Mouse (Mus musculus) hindbrain, embryonic 10.5 days (tissue): ENCODE data around the gene Nrxn3. TPM values are rescaled to one million over a fixed set of nuclear protein-coding genes. Genes with fewer than 3 reads are reported as not detected.

Experiments used
- DNase-seq: peaks from one replicate; pipeline ENCODE4 v3.0.0-alpha.2; 2017; ENCODE audit warnings: low spot score
- H3K27ac ChIP-seq: fragments of 300-500 bp; sonication (generic); 2 replicates; pipeline ENCODE4 v1.5.1; 2016; ENCODE audit warnings: mild to moderate bottlenecking, moderate library complexity
- H3K27me3 ChIP-seq: fragments of 300-500 bp; sonication (generic); 2 replicates; pipeline ENCODE4 v1.6.1; 2016; ENCODE audit warnings: mild to moderate bottlenecking; ENCODE audit not compliant: poor library complexity, insufficient read depth, severe bottlenecking
- H3K36me3 ChIP-seq: fragments of 300-500 bp; sonication (generic); 2 replicates; pipeline ENCODE4 v1.6.1; 2016; ENCODE audit warnings: mild to moderate bottlenecking, moderate library complexity
- H3K4me1 ChIP-seq: fragments of 300-500 bp; sonication (generic); replicated peaks from 2 replicates; pipeline ENCODE4 v1.6.1; 2016; ENCODE audit warnings: mild to moderate bottlenecking
- H3K4me3 ChIP-seq: fragments of 300-500 bp; sonication (generic); 2 replicates; pipeline ENCODE4 v1.5.1; 2016; ENCODE audit warnings: mild to moderate bottlenecking, moderate library complexity
- H3K9me3 ChIP-seq: fragments of 300-500 bp; sonication (generic); 2 replicates; pipeline ENCODE4 v1.6.1; 2016; ENCODE audit warnings: mild to moderate bottlenecking, moderate library complexity
- WGBS: fragments of 180-500 bp; shearing (Covaris S2); methylation state at CpG from one replicate; pipeline ENCODE4 v1.1.7; 2016; 5-methylcytosine and 5-hydroxymethylcytosine counted together
- polyA plus RNA-seq: library from polyadenylated mRNA; unstranded; fragments of >200 nt; fragmentation: Nextera tagmentation; extraction: Ambion mirVana; gene quantifications from 2 replicates; pipeline ENCODE4 v1.2.1, GENCODE M21; 2016

Nrxn3 gene
- polyA plus RNA-seq, 1 experiment from 2014 or later: 23.5 TPM

DNA sequence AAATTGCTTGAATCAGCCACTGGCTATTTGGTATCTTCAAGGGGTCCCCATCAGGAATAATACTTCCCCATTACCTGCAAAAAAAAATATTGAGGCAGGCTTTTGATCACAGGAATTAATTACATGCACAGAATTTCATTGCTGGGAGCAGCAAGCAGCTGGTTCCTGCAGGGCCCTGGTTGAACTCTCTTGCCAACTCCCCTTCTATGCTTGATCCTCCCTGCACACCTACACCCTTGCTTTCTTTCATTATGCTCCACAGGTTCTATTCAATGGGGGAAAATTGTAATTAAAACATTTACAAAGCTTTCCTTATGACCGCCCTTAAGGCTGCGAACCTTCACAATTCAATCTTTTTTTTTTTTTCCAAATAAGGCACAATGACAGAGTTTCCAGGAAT, 891.0 kb downstream of the Nrxn3 start:
- no peak overlapping the region for H3K4me3 ChIP-seq
- H3K4me1 ChIP-seq: peaks cover 9% of the 10 kb centered on the region; the same call in 1 of the 2 replicates
- H3K27me3 ChIP-seq: no peaks in the 10 kb centered on the region
- H3K9me3 ChIP-seq: no peaks in the 10 kb centered on the region
- H3K27ac ChIP-seq: no peak overlapping the region
- no peak for DNase-seq
- no peaks in the 10 kb centered on the region for H3K36me3 ChIP-seq
- WGBS: 62% methylated on average over 2 of the region's 2 CpGs

DNA sequence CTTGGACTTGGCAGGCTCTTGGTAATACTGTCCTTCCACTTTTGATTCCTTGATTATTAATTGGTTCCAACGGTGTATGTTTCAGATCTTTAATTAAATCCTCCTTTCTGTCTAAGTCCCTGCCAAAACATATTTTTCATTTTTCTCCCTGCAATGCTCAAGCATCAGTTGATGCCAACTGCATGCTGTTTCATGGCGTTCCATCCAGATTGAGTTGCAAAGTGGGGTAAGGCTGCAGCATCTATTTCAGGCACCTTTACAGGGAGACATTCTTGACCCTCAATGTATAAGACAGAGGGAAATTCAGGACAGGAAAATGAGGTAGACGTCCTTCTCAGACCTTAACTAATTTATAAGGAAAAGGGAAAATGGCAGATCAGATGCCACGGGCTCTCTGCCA, 903.1 kb downstream of the Nrxn3 start:
- H3K4me3 ChIP-seq: no peak overlapping the region
- DNase-seq: no peak
- H3K4me1 ChIP-seq: no peaks in the 10 kb centered on the region
- H3K36me3 ChIP-seq: no peaks in the 10 kb centered on the region
- no peaks in the 10 kb centered on the region for H3K9me3 ChIP-seq
- no peak overlapping the region for H3K27ac ChIP-seq
- 87% methylated on average over 4 of the region's 4 CpGs for WGBS
- H3K27me3 ChIP-seq: no peaks in the 10 kb centered on the region

DNA sequence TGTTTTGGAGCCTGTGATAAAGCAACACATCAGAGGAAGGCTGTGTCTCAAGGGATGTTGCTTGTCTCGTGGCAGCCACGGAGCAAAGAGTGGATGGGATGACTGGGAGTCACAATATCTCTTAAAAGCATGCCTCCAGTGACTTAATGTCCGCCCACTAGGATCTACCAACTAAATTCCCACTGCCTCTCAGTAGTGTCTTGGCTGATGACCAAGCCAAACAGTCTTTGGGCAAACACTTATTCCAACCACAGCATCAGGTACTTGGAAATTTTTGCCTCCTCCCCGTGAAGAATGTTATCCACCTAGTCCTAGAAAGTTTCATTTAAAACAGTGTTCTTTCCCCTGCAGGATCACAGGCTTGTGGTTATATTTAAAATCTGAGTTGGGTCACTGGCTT, 917.4 kb downstream of the Nrxn3 start:
- no peaks in the 10 kb centered on the region for H3K4me1 ChIP-seq

DNA sequence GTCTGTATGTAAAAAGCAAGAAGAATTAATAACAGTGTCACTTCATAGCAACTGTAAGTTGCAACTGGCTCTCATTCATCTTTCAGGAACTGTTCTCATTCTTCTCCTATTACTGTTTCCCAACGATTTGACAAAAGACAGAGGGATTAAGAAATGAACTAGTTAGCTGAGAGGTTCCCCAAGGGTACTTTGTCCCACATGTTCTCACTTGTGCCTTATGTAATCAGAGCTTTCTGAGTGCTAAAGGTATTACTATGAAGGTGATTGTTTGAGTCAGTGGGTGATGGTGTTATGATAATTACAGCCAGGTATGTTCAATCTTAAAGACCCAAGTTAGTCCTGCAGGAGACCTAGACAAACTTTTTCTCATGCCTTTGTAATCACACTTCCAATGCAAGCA, 918.8 kb downstream of the Nrxn3 start:
- 39% methylated on average over 1 of the region's 1 CpGs for WGBS
- no peak overlapping the region for H3K4me3 ChIP-seq
- no peak overlapping the region for H3K27ac ChIP-seq
- no peak for DNase-seq
- H3K9me3 ChIP-seq: no peaks in the 10 kb centered on the region
- H3K36me3 ChIP-seq: no peaks in the 10 kb centered on the region
- H3K4me1 ChIP-seq: no peaks in the 10 kb centered on the region
- no peaks in the 10 kb centered on the region for H3K27me3 ChIP-seq

More for the DNA sequence above, 917.4 kb downstream of the Nrxn3 start:
- no peak overlapping the region for H3K4me3 ChIP-seq
- H3K9me3 ChIP-seq: no peaks in the 10 kb centered on the region
- H3K27ac ChIP-seq: no peak overlapping the region
- no peaks in the 10 kb centered on the region for H3K27me3 ChIP-seq
- no peak for DNase-seq
- no peaks in the 10 kb centered on the region for H3K36me3 ChIP-seq
- 84% methylated on average over 4 of the region's 4 CpGs for WGBS

GRCm38 (mm10) chr12:89653211-89653610, 930.5 kb downstream of the Nrxn3 start:
- Histone ChIP-seq H3K4me1 (no peaks in the 10 kb centered on the region), H3K4me3 (no peak overlapping the region), H3K27me3 (no peaks in the 10 kb centered on the region), H3K36me3 (no peaks in the 10 kb centered on the region), H3K9me3 (no peaks in the 10 kb centered on the region), H3K27ac (no peak overlapping the region)
- DNase-seq: no peak
- 93% methylated on average over 2 of the region's 2 CpGs for WGBS

- no peaks in the 10 kb centered on the region for H3K36me3 ChIP-seq
- WGBS: 78% methylated on average over 3 of the region's 3 CpGs
Observed at GRCm38 (mm10) chr12:89661219-89661618, 938.5 kb downstream of the Nrxn3 start.

DNA sequence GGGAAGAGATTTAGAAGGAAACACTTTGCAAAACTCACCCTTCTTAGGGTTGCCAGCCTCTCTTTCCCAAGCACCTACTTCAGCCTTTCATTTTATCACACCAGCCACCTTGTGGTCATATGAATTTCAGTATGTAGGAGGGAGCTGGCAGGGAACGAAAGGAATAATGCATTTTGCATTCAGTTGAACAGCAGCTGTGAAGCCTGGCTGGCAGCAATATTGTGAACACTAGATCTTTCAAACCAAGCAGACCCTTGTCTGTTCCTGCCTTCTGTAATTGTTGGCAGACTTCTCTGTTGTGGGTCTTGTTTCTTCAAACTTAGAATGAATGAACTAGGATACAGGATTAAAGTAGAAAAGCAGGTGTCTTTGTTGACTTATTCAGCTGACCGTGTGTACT, 946.2 kb downstream of the Nrxn3 start:
- H3K9me3 ChIP-seq: no peaks in the 10 kb centered on the region
- WGBS: 82% methylated on average over 2 of the region's 2 CpGs
- DNase-seq: no peak
- H3K4me3 ChIP-seq: no peak overlapping the region
- H3K27ac ChIP-seq: no peak overlapping the region
- no peaks in the 10 kb centered on the region for H3K36me3 ChIP-seq
- no peaks in the 10 kb centered on the region for H3K27me3 ChIP-seq
- no peaks in the 10 kb centered on the region for H3K4me1 ChIP-seq

More at GRCm38 (mm10) chr12:89661219-89661618, 938.5 kb downstream of the Nrxn3 start:
- Histone ChIP-seq H3K27ac (no peak overlapping the region), H3K4me1 (no peaks in the 10 kb centered on the region), H3K27me3 (no peaks in the 10 kb centered on the region), H3K9me3 (no peaks in the 10 kb centered on the region), H3K4me3 (no peak overlapping the region)
- DNase-seq: no peak

DNA sequence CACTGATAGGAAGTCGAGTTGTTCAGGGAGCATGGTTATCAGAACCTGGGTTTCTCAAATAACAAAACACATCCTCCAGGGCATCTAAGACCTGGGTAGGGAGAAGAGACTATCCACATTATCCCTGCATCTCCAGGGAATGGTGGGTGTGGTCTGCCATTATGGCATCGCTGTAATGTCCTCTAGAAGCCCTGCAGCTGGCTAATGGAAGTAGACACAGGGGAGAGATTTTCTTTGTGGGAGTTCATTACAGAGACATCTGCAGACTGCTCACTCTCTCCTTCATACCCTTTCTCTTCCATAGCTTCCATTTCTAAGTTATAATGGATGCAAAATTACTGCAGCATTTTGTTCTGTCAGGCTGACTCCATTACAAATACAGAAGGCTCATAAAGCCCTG, 950.1 kb downstream of the Nrxn3 start:
- DNase-seq: no peak
- peaks cover 4% of the 10 kb centered on the region; the same call in 1 of the 2 replicates for H3K4me1 ChIP-seq
- no peak overlapping the region for H3K27ac ChIP-seq
- H3K4me3 ChIP-seq: no peak overlapping the region
- WGBS: 75% methylated on average over 2 of the region's 2 CpGs
- no peaks in the 10 kb centered on the region for H3K36me3 ChIP-seq
- H3K9me3 ChIP-seq: no peaks in the 10 kb centered on the region
- H3K27me3 ChIP-seq: no peaks in the 10 kb centered on the region

GRCm38 (mm10) chr12:89685633-89686032, 963.0 kb downstream of the Nrxn3 start:
- no peak for DNase-seq
- Histone ChIP-seq H3K27ac (no peak overlapping the region), H3K27me3 (no peaks in the 10 kb centered on the region), H3K4me1 (no peaks in the 10 kb centered on the region), H3K9me3 (no peaks in the 10 kb centered on the region), H3K36me3 (no peaks in the 10 kb centered on the region), H3K4me3 (no peak overlapping the region)
- 86% methylated on average over 2 of the region's 2 CpGs for WGBS

DNA sequence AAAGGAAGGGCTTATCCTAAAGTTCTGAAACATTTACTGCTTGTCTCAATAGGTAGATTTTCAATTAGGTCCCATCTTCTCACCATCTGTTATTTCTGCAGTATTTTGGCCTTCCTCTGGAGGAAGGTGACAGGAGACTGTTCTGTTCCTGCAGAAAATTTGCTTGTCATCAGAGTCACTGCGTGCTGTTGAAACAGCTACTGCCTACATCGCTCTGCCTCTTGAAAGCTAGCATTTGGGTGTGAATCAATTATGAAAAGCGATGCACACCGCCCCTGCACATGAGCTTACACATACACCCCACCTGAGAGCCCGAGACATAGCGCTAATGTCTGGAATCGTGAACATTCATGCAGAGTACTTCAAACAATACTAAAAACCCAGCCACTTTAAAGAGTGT, 966.4 kb downstream of the Nrxn3 start:
- H3K36me3 ChIP-seq: no peaks in the 10 kb centered on the region
- H3K4me3 ChIP-seq: no peak overlapping the region
- H3K4me1 ChIP-seq: no peaks in the 10 kb centered on the region
- WGBS: 93% methylated on average over 7 of the region's 7 CpGs
- no peak for DNase-seq
- no peaks in the 10 kb centered on the region for H3K27me3 ChIP-seq
- no peak overlapping the region for H3K27ac ChIP-seq
- no peaks in the 10 kb centered on the region for H3K9me3 ChIP-seq

DNA sequence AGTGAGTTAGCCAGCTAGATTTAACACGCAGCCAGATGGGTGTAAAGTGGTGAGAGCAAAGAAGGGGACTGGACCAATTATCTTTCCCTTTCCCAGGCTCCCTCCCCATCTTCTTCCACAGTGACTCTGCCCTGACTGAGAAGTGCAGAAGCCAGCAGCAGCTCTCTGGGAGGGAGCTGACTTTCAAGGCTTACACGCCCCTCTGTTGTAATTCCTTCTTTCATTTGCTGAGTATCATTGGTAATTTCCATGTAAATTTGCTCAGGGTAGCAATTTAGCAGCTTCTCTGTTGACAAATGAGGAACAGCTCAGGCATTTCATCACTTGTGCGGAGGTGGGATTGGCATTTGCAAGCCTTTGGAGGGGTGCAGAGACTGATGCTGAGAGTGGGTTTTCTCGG, 976.8 kb downstream of the Nrxn3 start:
- Histone ChIP-seq H3K36me3 (no peaks in the 10 kb centered on the region), H3K27ac (no peak overlapping the region), H3K9me3 (no peaks in the 10 kb centered on the region), H3K4me1 (no peaks in the 10 kb centered on the region), H3K4me3 (no peak overlapping the region), H3K27me3 (no peaks in the 10 kb centered on the region; the same call in 1 of the 2 replicates)
- DNase-seq: no peak
- WGBS: 15% methylated on average over 4 of the region's 4 CpGs

DNA sequence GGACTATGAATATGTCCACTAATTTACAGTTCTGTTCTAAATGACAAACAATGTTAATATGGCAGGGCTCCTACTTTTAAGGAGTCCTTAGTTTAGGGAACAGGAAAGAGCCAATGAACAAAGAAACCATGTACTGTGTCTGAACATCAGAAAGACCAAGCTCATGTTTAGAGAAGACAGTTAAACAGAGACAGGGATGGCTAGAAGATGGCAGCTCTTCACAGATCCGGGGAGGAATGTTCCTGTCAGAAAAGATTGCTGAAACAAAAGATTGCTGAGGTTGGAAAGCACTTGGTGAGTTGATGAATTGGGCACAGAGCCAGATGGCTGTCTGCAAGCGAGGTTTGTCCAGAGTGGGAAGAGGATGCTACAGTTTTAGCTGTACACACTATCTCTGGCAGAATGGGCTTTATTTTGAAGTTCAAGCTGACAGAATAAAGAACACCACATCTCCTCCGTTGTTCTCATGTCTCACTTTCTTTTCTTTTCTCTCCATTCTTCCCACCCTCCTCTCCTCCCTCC, 978.3 kb downstream of the Nrxn3 start:
- Histone ChIP-seq H3K9me3 (no peaks in the 10 kb centered on the region), H3K4me1 (no peaks in the 10 kb centered on the region), H3K4me3 (no peak overlapping the region), H3K27me3 (no peaks in the 10 kb centered on the region; the same call in 1 of the 2 replicates), H3K27ac (no peak overlapping the region), H3K36me3 (no peaks in the 10 kb centered on the region)
- DNase-seq: no peak
- 62% methylated on average over 3 of the region's 3 CpGs for WGBS

- no peaks in the 10 kb centered on the region for H3K36me3 ChIP-seq
- H3K27me3 ChIP-seq: no peaks in the 10 kb centered on the region; the same call in 1 of the 2 replicates
- no peak overlapping the region for H3K4me3 ChIP-seq
- H3K27ac ChIP-seq: no peak overlapping the region
- no peaks in the 10 kb centered on the region for H3K4me1 ChIP-seq
- DNase-seq: no peak
- 80% methylated on average over 1 of the region's 1 CpGs for WGBS
- no peaks in the 10 kb centered on the region for H3K9me3 ChIP-seq
Observed at GRCm38 (mm10) chr12:89702931-89703330, 980.3 kb downstream of the Nrxn3 start.

GRCm38 (mm10) chr12:89707913-89708312, 985.2 kb downstream of the Nrxn3 start:
- DNase-seq: no peak
- Histone ChIP-seq H3K9me3 (no peaks in the 10 kb centered on the region), H3K27ac (no peak overlapping the region), H3K36me3 (no peaks in the 10 kb centered on the region), H3K4me3 (no peak overlapping the region), H3K27me3 (no peaks in the 10 kb centered on the region), H3K4me1 (no peaks in the 10 kb centered on the region)
- WGBS: 80% methylated on average over 4 of the region's 4 CpGs
